Mouse (Mus musculus) forebrain, embryonic 10.5 days (tissue): ENCODE measurements around the gene Cftr. TPM values are rescaled to one million over a fixed set of nuclear protein-coding genes. Genes with fewer than 3 reads are reported as not detected.

Experiments used
- DNase-seq: peaks from one replicate; pipeline ENCODE4 v3.0.0-alpha.2; 2017; ENCODE audit warnings: low spot score; ENCODE audit errors: extremely low spot score
- H3K27ac ChIP-seq: fragments of 300-500 bp; sonication (generic); 2 replicates; pipeline ENCODE4 v1.5.1; 2016; ENCODE audit warnings: mild to moderate bottlenecking
- H3K27me3 ChIP-seq: fragments of 300-500 bp; sonication (generic); 2 replicates; pipeline ENCODE4 v1.6.1; 2016; ENCODE audit warnings: mild to moderate bottlenecking; ENCODE audit not compliant: poor library complexity, severe bottlenecking
- H3K36me3 ChIP-seq: fragments of 300-500 bp; sonication (generic); replicated peaks from 2 replicates; pipeline ENCODE4 v1.6.1; 2016; ENCODE audit warnings: mild to moderate bottlenecking, moderate library complexity
- H3K4me1 ChIP-seq: fragments of 300-500 bp; sonication (generic); 2 replicates; pipeline ENCODE4 v1.6.1; 2016
- H3K4me3 ChIP-seq: fragments of 300-500 bp; sonication (generic); 2 replicates; pipeline ENCODE4 v1.5.1; 2016; ENCODE audit warnings: mild to moderate bottlenecking, moderate library complexity
- H3K9me3 ChIP-seq: fragments of 300-500 bp; sonication (generic); 2 replicates; pipeline ENCODE4 v1.6.1; 2016; ENCODE audit warnings: mild to moderate bottlenecking, moderate library complexity
- WGBS: fragments of 180-500 bp; shearing (Covaris S2); methylation state at CpG from one replicate; pipeline ENCODE4 v1.1.7; 2016; 5-methylcytosine and 5-hydroxymethylcytosine counted together
- polyA plus RNA-seq: library from polyadenylated mRNA; unstranded; fragments of >200 nt; fragmentation: Nextera tagmentation; extraction: Ambion mirVana; gene quantifications from 2 replicates; pipeline ENCODE4 v1.2.1, GENCODE M21; 2016

The Cftr gene
- polyA plus RNA-seq, 1 experiment from 2014 or later = 0.14 TPM

DNA sequence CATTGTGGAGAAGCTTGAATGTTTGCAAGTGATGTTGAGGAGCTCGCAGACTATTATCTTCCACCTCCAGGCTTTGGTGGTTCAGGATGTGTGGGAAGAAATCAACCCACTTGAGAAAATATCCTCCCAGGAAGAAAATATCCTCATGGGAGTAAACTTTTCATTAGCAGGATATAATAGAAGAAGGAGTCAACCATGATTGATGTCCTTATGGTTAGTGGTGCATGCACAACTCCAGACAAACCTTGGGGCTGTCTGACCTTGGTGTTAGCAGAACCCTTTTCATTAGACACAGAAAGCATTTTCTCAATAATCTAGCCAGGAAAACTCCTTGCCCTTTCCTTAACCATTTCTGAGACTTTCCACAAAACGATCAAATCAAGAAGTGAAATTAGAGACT, 173.8 kb downstream of the Cftr start:
- no peak overlapping the region for H3K27ac ChIP-seq
- 90% methylated on average over 2 of the region's 2 CpGs for WGBS

DNA sequence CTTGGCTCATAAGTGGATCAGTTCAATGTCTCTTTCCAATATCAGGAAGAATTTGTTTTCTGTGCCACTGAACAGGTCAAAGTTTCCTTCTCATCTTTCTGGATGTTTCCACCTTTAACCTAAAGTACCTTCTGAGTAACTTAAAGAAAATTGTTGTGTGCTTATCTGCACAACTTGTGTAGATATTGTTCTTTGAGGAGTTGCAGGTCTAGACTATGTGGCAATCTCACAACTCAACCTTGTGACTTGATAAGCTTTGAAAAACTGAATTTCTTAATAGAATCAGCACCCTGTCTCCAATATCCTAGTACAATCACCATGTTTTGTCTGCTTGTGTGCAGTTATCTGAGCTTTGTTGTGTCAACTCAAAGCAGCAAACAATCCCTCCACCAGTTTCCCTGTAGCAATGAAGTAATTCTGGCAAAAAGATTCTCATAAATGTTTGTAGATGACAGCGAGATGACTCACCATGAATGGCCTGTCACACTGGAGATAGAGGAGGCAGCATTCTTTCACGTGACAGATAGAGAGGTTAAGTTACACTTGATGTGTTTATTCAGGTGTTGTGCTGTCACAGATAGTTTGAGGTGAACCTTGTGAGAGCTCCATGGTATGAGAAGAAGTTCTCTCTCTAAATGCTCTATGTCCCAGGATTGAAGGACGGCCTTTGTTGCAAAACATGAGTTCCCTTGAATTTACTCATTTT, 178.8 kb downstream of the Cftr start:
- H3K36me3 ChIP-seq = no peaks in the 10 kb centered on the region
- H3K4me3 ChIP-seq = no peak overlapping the region
- H3K4me1 ChIP-seq = peaks cover 14% of the 10 kb centered on the region
- 73% methylated on average over 3 of the region's 3 CpGs for WGBS
- no peaks in the 10 kb centered on the region for H3K9me3 ChIP-seq
- no peak for DNase-seq
- H3K27ac ChIP-seq = no peak overlapping the region
- no peaks in the 10 kb centered on the region for H3K27me3 ChIP-seq

More for the DNA sequence above, 173.8 kb downstream of the Cftr start:
- H3K4me3 ChIP-seq = no peak overlapping the region
- no peaks in the 10 kb centered on the region for H3K36me3 ChIP-seq
- H3K9me3 ChIP-seq = no peaks in the 10 kb centered on the region
- H3K4me1 ChIP-seq = 0 out of 2 replicates have a peak, but pooled peaks cover under 1% of the 10 kb centered on the region
- DNase-seq = no peak
- H3K27me3 ChIP-seq = no peaks in the 10 kb centered on the region

DNA sequence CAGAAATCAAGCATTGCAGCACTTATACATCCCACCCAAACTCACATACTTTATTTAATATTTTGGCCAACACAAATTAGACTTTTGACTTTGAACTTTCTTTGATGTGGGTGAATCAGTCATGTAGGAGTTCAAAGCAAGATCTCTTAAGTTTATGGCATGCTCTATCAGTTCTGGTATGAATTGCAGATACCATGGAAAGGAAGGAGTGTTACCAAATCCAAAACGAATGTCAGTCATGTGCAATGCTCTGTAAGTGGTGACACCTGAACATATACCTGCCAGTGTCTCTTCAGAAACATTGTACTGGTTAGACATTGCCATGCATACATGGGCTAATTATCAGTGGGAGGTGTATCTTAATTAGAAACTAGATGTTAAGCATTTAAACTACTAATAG, 189.7 kb downstream of the Cftr start:
- H3K9me3 ChIP-seq = no peaks in the 10 kb centered on the region
- no peak for DNase-seq
- no peak overlapping the region for H3K27ac ChIP-seq
- WGBS = 77% methylated on average over 1 of the region's 1 CpGs
- no peaks in the 10 kb centered on the region for H3K27me3 ChIP-seq
- no peaks in the 10 kb centered on the region for H3K36me3 ChIP-seq
- no peak overlapping the region for H3K4me3 ChIP-seq
- no peaks in the 10 kb centered on the region for H3K4me1 ChIP-seq

DNA sequence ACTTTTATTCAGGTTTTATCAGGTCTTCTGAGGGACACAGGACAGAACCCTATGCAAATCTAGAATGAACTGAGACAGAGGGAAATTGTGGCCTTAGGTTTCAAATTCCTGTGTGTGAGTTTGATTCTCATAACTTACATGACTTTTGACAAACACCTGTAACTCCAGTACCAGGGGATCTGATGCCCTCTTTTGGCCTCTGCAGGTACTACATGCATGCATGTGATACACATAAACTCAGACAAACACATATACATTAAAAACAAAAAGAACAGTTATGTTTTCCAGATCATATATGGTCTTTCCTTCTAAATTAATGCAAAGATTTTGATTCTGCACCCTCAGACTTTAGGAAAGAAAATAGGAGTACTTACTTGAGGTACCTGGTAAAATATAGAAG, 190.5 kb downstream of the Cftr start:
- DNase-seq = no peak
- Histone ChIP-seq H3K27ac (no peak overlapping the region), H3K4me3 (no peak overlapping the region), H3K9me3 (no peaks in the 10 kb centered on the region), H3K4me1 (no peaks in the 10 kb centered on the region), H3K36me3 (no peaks in the 10 kb centered on the region), H3K27me3 (no peaks in the 10 kb centered on the region)

DNA sequence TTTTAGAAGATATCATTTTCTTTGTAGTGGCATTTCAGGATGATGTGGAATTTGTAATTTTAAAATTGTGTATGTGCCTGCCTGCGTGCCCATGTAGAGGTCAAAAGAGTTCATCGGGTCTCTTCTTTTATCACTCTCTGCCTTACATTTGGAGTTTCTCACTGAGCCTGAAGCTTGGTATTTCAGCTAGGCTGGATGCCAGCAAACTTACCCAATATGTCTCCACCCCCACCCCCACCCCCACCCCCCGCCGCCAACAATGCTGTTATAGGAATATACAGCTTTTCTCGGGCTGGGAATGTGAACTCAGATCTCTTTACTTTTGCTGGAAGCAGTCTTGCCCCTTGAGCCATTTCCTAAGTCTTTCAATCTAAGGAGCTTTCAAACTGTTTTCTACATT, 191.7 kb downstream of the Cftr start:
- H3K4me3 ChIP-seq = no peak overlapping the region
- no peaks in the 10 kb centered on the region for H3K27me3 ChIP-seq
- no peaks in the 10 kb centered on the region for H3K9me3 ChIP-seq
- DNase-seq = no peak
- 92% methylated on average over 5 of the region's 5 CpGs for WGBS
- no peaks in the 10 kb centered on the region for H3K4me1 ChIP-seq
- H3K27ac ChIP-seq = no peak overlapping the region
- H3K36me3 ChIP-seq = no peaks in the 10 kb centered on the region

DNA sequence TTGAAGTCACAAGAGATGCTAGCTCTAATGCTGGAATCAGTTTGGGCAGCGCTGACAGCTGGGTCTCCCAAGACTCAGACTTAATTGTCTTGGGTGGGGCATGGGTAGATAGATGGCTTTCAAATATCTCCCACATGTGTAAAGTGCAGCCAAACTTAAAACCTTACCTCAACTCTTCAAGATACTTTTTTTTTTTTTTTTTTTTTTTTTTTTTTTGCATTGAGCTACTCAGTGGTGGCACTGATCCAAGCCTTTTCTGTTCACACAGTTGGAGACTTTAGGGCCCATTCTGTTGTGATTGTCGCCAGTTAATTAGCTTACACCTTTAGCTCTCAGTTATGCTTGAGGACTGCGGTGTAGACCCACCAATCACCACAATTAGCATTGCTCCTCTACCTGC, 198.6 kb downstream of the Cftr start:
- no peaks in the 10 kb centered on the region for H3K36me3 ChIP-seq
- no peaks in the 10 kb centered on the region for H3K27me3 ChIP-seq
- no peak overlapping the region for H3K27ac ChIP-seq
- 53% methylated on average over 3 of the region's 3 CpGs for WGBS
- DNase-seq = no peak
- no peaks in the 10 kb centered on the region for H3K9me3 ChIP-seq
- no peak overlapping the region for H3K4me3 ChIP-seq
- peaks cover 4% of the 10 kb centered on the region; the same call in 1 of the 2 replicates for H3K4me1 ChIP-seq

DNA sequence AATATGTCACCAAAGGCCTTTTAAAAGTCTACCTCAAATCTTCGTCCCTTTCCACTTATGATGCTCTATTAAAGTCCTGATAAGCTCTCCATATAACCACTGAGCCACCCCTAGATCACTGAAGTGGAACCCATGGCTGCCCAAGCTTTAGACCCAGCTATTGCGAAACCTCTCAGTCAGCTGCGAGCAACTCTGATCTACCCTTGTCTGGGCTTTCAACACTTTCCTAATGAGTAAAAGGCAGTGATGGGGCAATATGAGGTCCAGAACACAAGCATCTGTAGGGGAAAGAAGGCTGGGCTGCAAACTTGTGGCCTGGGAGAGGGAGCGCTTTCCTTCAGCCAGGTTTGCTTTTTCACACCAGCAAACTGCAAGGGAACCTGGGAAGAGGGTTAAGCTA, 199.2 kb downstream of the Cftr start:
- H3K27me3 ChIP-seq = no peaks in the 10 kb centered on the region
- H3K4me3 ChIP-seq = no peak overlapping the region
- DNase-seq = no peak
- H3K4me1 ChIP-seq = peaks cover 4% of the 10 kb centered on the region; the same call in 1 of the 2 replicates
- no peaks in the 10 kb centered on the region for H3K36me3 ChIP-seq
- H3K27ac ChIP-seq = no peak overlapping the region
- no peaks in the 10 kb centered on the region for H3K9me3 ChIP-seq
- 86% methylated on average over 4 of the region's 4 CpGs for WGBS

Other genes starting within 250 kb of the Cftr start
- 0.26 and 0.37 TPM in 2 replicates for gene Wnt2, start 140.1 kb upstream of the Cftr start, polyA plus RNA-seq
- gene Asz1, start 61.6 kb upstream of the Cftr start, polyA plus RNA-seq = not detected in 2 replicates